Mouse (Mus musculus) liver, embryonic 18 days (tissue): ENCODE data around the gene Cst8. TPM values are rescaled to one million over a fixed set of nuclear protein-coding genes. Genes with fewer than 3 reads are reported as not detected.

Source experiments
- polyA plus RNA-seq: library from polyadenylated mRNA; depleted of rRNA; stranded (reverse); fragments of >200 nt; gene quantifications from 2 replicates; pipeline ENCODE4 v1.2.3, GENCODE M21; 2012; rRNA removed

Cst8 gene
- 0.43 and 0.65 TPM in 2 replicates for polyA plus RNA-seq

GRCm38 (mm10) chr2:148798485-148798884 is at the start of gene Cst8:
Gene Cst8 (plus strand): TSS chr2:148798785.

GRCm38 (mm10) chr2:148750058-148750457 is 48.5 kb upstream of the Cst8 start, which contains the start of gene Cstl1:
Gene Cstl1 (plus strand): TSS chr2:148750358.

GRCm38 (mm10) chr2:148771397-148771796 is 27.2 kb upstream of the Cst8 start, which contains the start of gene Cst11:
Gene Cst11 (minus strand): TSS chr2:148771497.

GRCm38 (mm10) chr2:148781709-148782108 is 16.9 kb upstream of the Cst8 start, which contains the start of gene 8030411F24Rik:
Gene 8030411F24Rik (plus strand): TSS chr2:148782009.

GRCm38 (mm10) chr2:148789142-148789541 is 9.4 kb upstream of the Cst8 start, which contains the start of gene Cst12:
Gene Cst12 (plus strand): TSS chr2:148789361.

GRCm38 (mm10) chr2:148819909-148820308 is 21.3 kb downstream of the Cst8 start, which contains the start of gene Cst13:
Gene Cst13 (plus strand): TSS chr2:148820081.

GRCm38 (mm10) chr2:148834912-148835311 is 36.3 kb downstream of the Cst8 start, which contains the start of gene Cst9:
Gene Cst9 (plus strand): TSS chr2:148835147.

Other genes starting within 250 kb of the Cst8 start
- 27.2 and 31.5 TPM in 2 replicates for gene Nxt1, start 126.2 kb upstream of the Cst8 start, polyA plus RNA-seq
- 9.5 and 10.0 TPM in 2 replicates for gene Gzf1, start 117.8 kb upstream of the Cst8 start, polyA plus RNA-seq
- gene Napb, start 66.3 kb upstream of the Cst8 start, polyA plus RNA-seq, result 0.53 and 0.74 TPM in 2 replicates
- not detected in 2 replicates for gene Cstl1, start 48.4 kb upstream of the Cst8 start, polyA plus RNA-seq
- gene Cst11, start 27.3 kb upstream of the Cst8 start, polyA plus RNA-seq, result not detected in 2 replicates
- gene 8030411F24Rik, start 16.8 kb upstream of the Cst8 start, polyA plus RNA-seq, result not detected in 2 replicates
- 0.07 TPM in 1 of 2 replicates, not detected in the other for gene Cst12, start 9.4 kb upstream of the Cst8 start, polyA plus RNA-seq
- gene Cst13, start 21.3 kb downstream of the Cst8 start, polyA plus RNA-seq, result not detected in 2 replicates
- gene Cst9, start 36.4 kb downstream of the Cst8 start, polyA plus RNA-seq, result 0.19 and 0.22 TPM in 2 replicates
- not detected in 2 replicates for gene 9230104L09Rik, start 66.3 kb downstream of the Cst8 start, polyA plus RNA-seq
- 248 and 278 TPM in 2 replicates for gene Cst3, start 76.9 kb downstream of the Cst8 start, polyA plus RNA-seq
- not detected in 2 replicates for gene Gm1330, start 204.5 kb downstream of the Cst8 start, polyA plus RNA-seq
- gene Gm10750, start 218.5 kb downstream of the Cst8 start, polyA plus RNA-seq, result not detected in 2 replicates